Mouse (Mus musculus) heart, embryonic 15.5 days (tissue): ENCODE measurements around the gene Trak1. TPM values are rescaled to one million over a fixed set of nuclear protein-coding genes. Genes with fewer than 3 reads are reported as not detected.

Experiments used
- ATAC-seq: fragments of 200-750 bp; cut with Nextera tagmentation; replicated peaks from 2 replicates; pipeline ENCODE4 v1.8.0; 2017; ENCODE audit warnings: low read depth, moderate TSS enrichment; ENCODE audit not compliant: insufficient number of reproducible peaks, insufficient read depth, low FRiP score
- H3K27ac ChIP-seq: fragments of 300-500 bp; sonication (generic); 2 replicates; pipeline ENCODE4 v1.5.1; 2015; ENCODE audit warnings: mild to moderate bottlenecking, inconsistent platforms
- H3K27me3 ChIP-seq: fragments of 300-500 bp; sonication (generic); 2 replicates; pipeline ENCODE4 v1.6.1; 2015; ENCODE audit warnings: inconsistent platforms
- H3K36me3 ChIP-seq: fragments of 300-500 bp; sonication (generic); 2 replicates; pipeline ENCODE4 v1.6.1; 2015; ENCODE audit warnings: mild to moderate bottlenecking, inconsistent platforms
- H3K4me1 ChIP-seq: fragments of 300-500 bp; sonication (generic); replicated peaks from 2 replicates; pipeline ENCODE4 v1.6.1; 2015; ENCODE audit warnings: inconsistent platforms
- H3K4me2 ChIP-seq: fragments of 300-500 bp; sonication (generic); 2 replicates; pipeline ENCODE4 v1.6.1; 2015; ENCODE audit warnings: inconsistent platforms, mild to moderate bottlenecking, moderate library complexity
- H3K4me3 ChIP-seq: fragments of 300-500 bp; sonication (generic); 2 replicates; pipeline ENCODE4 v1.5.1; 2015; ENCODE audit warnings: mild to moderate bottlenecking, inconsistent platforms
- H3K9ac ChIP-seq: fragments of 300-500 bp; sonication (generic); 2 replicates; pipeline ENCODE4 v1.6.1; 2015; ENCODE audit warnings: mild to moderate bottlenecking, inconsistent platforms
- H3K9me3 ChIP-seq: fragments of 300-500 bp; sonication (generic); replicated peaks from 2 replicates; pipeline ENCODE4 v1.6.1; 2016; ENCODE audit warnings: inconsistent platforms
- WGBS: fragments of 180-500 bp; shearing (Covaris S2); methylation state at CpG from one replicate; pipeline ENCODE4 v1.1.7; 2015; ENCODE audit warnings: mixed read lengths; 5-methylcytosine and 5-hydroxymethylcytosine counted together
- polyA plus RNA-seq: library from polyadenylated mRNA; unstranded; fragments of >200 nt; fragmentation: Nextera tagmentation; extraction: Ambion mirVana; gene quantifications from 2 replicates; pipeline ENCODE4 v1.2.1, GENCODE M21; 2015

The Trak1 gene
- polyA plus RNA-seq, 1 experiment from 2014 or later: 37.0 TPM

GRCm38 (mm10) chr9:121475488-121476452, 178.5 kb downstream of the Trak1 start:
- no peaks in the 10 kb centered on the region for H3K27me3 ChIP-seq
- 73% methylated on average over 16 of the region's 16 CpGs for whole genome bisulfite sequencing
- no peak for ATAC-seq

GRCm38 (mm10) chr9:121477305-121477911, 180.1 kb downstream of the Trak1 start:
- Histone ChIP-seq H3K4me1 (peaks cover 6% of the 10 kb centered on the region), H3K27ac (no peak overlapping the region), H3K9ac (peak overlapping the region; percentile 39), H3K27me3 (no peaks in the 10 kb centered on the region), H3K36me3 (peaks cover 27% of the 10 kb centered on the region), H3K4me2 (peak overlapping the region; percentile 58), H3K9me3 (no peaks in the 10 kb centered on the region), H3K4me3 (peak overlapping the region; percentile 30)
- ATAC-seq: no peak
- 13% methylated on average over 15 of the region's 15 CpGs for WGBS

More at GRCm38 (mm10) chr9:121475488-121476452, 178.5 kb downstream of the Trak1 start:
- H3K9me3 ChIP-seq: no peaks in the 10 kb centered on the region
- no peak overlapping the region for H3K4me2 ChIP-seq
- H3K36me3 ChIP-seq: peaks cover 38% of the 10 kb centered on the region
- H3K9ac ChIP-seq: no peak overlapping the region
- H3K27ac ChIP-seq: no peak overlapping the region
- H3K4me1 ChIP-seq: peaks cover 6% of the 10 kb centered on the region
- no peak overlapping the region for H3K4me3 ChIP-seq

GRCm38 (mm10) chr9:121479453-121479852, 182.2 kb downstream of the Trak1 start:
- H3K4me3 ChIP-seq: no peak overlapping the region
- peaks cover 6% of the 10 kb centered on the region for H3K4me1 ChIP-seq
- no peak overlapping the region for H3K4me2 ChIP-seq
- no peaks in the 10 kb centered on the region for H3K9me3 ChIP-seq
- H3K9ac ChIP-seq: no peak overlapping the region
- 0 out of 2 replicates have a peak, but pooled peaks have one; percentile 37 for ATAC-seq
- H3K27ac ChIP-seq: no peak overlapping the region
- no peaks in the 10 kb centered on the region for H3K27me3 ChIP-seq
- peaks cover 6% of the 10 kb centered on the region; the same call in 1 of the 2 replicates for H3K36me3 ChIP-seq
- 21% methylated on average over 5 of the region's 5 CpGs for WGBS

GRCm38 (mm10) chr9:121487216-121487615, 189.9 kb downstream of the Trak1 start:
- no peak overlapping the region for H3K4me3 ChIP-seq
- H3K27me3 ChIP-seq: peaks cover 19% of the 10 kb centered on the region
- H3K4me2 ChIP-seq: no peak overlapping the region
- 70% methylated on average over 7 of the region's 7 CpGs for WGBS
- ATAC-seq: no peak
- no peaks in the 10 kb centered on the region for H3K9me3 ChIP-seq
- no peaks in the 10 kb centered on the region; the same call in 1 of the 2 replicates for H3K4me1 ChIP-seq
- H3K36me3 ChIP-seq: no peaks in the 10 kb centered on the region
- no peak overlapping the region for H3K27ac ChIP-seq
- no peak overlapping the region for H3K9ac ChIP-seq

- Histone ChIP-seq H3K4me3 (no peak overlapping the region), H3K9me3 (no peaks in the 10 kb centered on the region), H3K27me3 (peaks cover 63% of the 10 kb centered on the region), H3K36me3 (no peaks in the 10 kb centered on the region), H3K9ac (no peak overlapping the region), H3K4me1 (peaks cover 18% of the 10 kb centered on the region), H3K4me2 (no peak overlapping the region), H3K27ac (no peak overlapping the region)
- 76% methylated on average over 11 of the region's 11 CpGs for WGBS
- ATAC-seq: no peak
Measured at GRCm38 (mm10) chr9:121491592-121492240, 194.4 kb downstream of the Trak1 start.

- 2% methylated on average over 48 of the region's 48 CpGs for WGBS
- Histone ChIP-seq H3K4me2 (peak overlapping the region; percentile 58), H3K9ac (no peak overlapping the region), H3K4me1 (peaks cover 18% of the 10 kb centered on the region), H3K27ac (no peak overlapping the region), H3K27me3 (peaks cover 78% of the 10 kb centered on the region), H3K4me3 (peak overlapping the region; percentile 38), H3K36me3 (no peaks in the 10 kb centered on the region), H3K9me3 (no peaks in the 10 kb centered on the region)
- no peak for ATAC-seq
Measured at GRCm38 (mm10) chr9:121494006-121494767, 196.9 kb downstream of the Trak1 start.

- Histone ChIP-seq H3K27ac (no peak within 1 kb of the TSS), H3K27me3 (peaks cover 67% of the 10 kb centered on the region), H3K4me2 (peak within 1 kb of the TSS; percentile 58), H3K36me3 (no peaks in the 10 kb centered on the region), H3K9ac (no peak within 1 kb of the TSS), H3K4me1 (peaks cover 18% of the 10 kb centered on the region), H3K4me3 (peak within 1 kb of the TSS; percentile 38), H3K9me3 (no peaks in the 10 kb centered on the region)
- no peak for ATAC-seq
- WGBS: 2% methylated on average over 12 of the region's 12 CpGs
Measured at GRCm38 (mm10) chr9:121495529-121495928, 198.2 kb downstream of the Trak1 start, which contains the start of gene Cck. TSS of gene Cck (minus strand) at chr9:121495694.

- H3K36me3 ChIP-seq: no peaks in the 10 kb centered on the region
- H3K27ac ChIP-seq: no peak overlapping the region
- 23% methylated on average over 10 of the region's 10 CpGs for WGBS
- H3K9ac ChIP-seq: no peak overlapping the region
- no peak overlapping the region for H3K4me3 ChIP-seq
- H3K9me3 ChIP-seq: no peaks in the 10 kb centered on the region
- no peak for ATAC-seq
- H3K27me3 ChIP-seq: peaks cover 67% of the 10 kb centered on the region
- no peak overlapping the region for H3K4me2 ChIP-seq
- peaks cover 18% of the 10 kb centered on the region for H3K4me1 ChIP-seq
Measured at GRCm38 (mm10) chr9:121496102-121496501, 198.8 kb downstream of the Trak1 start.

GRCm38 (mm10) chr9:121505346-121505745, 208.0 kb downstream of the Trak1 start:
- H3K9ac ChIP-seq: no peak overlapping the region
- H3K27ac ChIP-seq: no peak overlapping the region
- no peaks in the 10 kb centered on the region for H3K27me3 ChIP-seq
- no peak overlapping the region for H3K4me3 ChIP-seq
- no peaks in the 10 kb centered on the region for H3K9me3 ChIP-seq
- no peaks in the 10 kb centered on the region for H3K36me3 ChIP-seq
- ATAC-seq: no peak
- no peak overlapping the region for H3K4me2 ChIP-seq
- 91% methylated on average over 8 of the region's 8 CpGs for WGBS
- no peaks in the 10 kb centered on the region for H3K4me1 ChIP-seq

- ATAC-seq: no peak
- H3K27me3 ChIP-seq: no peaks in the 10 kb centered on the region
Measured at GRCm38 (mm10) chr9:121506478-121507180, 209.3 kb downstream of the Trak1 start.

More at GRCm38 (mm10) chr9:121506478-121507180, 209.3 kb downstream of the Trak1 start:
- WGBS: 53% methylated on average over 8 of the region's 8 CpGs
- no peak overlapping the region for H3K4me2 ChIP-seq
- no peaks in the 10 kb centered on the region for H3K9me3 ChIP-seq
- no peak overlapping the region for H3K27ac ChIP-seq
- no peaks in the 10 kb centered on the region for H3K4me1 ChIP-seq
- no peak overlapping the region for H3K9ac ChIP-seq
- no peak overlapping the region for H3K4me3 ChIP-seq
- H3K36me3 ChIP-seq: no peaks in the 10 kb centered on the region
